Mouse (Mus musculus): ENCODE data around the gene Vpreb2.

GRCm38 (mm10) chr16:17985078-17985477 is 4.8 kb downstream of the Vpreb2 start:
- TF ChIP-seq CTCF (IDR thresholded peaks at IDR 0.05; ENCODE audit: borderline replicate concordance, control insufficient read depth, extremely low read depth, insufficient read depth, low read length, poor library complexity) = no peak
- no peak for TF ChIP-seq POLR2A (IDR thresholded peaks at IDR 0.05; ENCODE audit: control insufficient read depth, extremely low read depth, insufficient read depth, low read length, poor library complexity)
